Mouse (Mus musculus) brain, embryonic 14.5 days (tissue): ENCODE measurements around the gene Mylk. TPM values are rescaled to one million over a fixed set of nuclear protein-coding genes. Genes with fewer than 3 reads are reported as not detected.
A peak's percentile ranks its signal among the peaks of the same experiment; 100 is the strongest.

Experiments used
- DNase-seq: peaks from one replicate; pipeline ENCODE4 v3.0.0-alpha.2; 2011; ENCODE audit warnings: low read depth
- CTCF ChIP-seq: fragments of 200-500 bp; IDR thresholded peaks from 2 replicates; pipeline ENCODE4 v1.5.1; 2012; ENCODE audit warnings: inconsistent platforms, mild to moderate bottlenecking, moderate library complexity, borderline replicate concordance; ENCODE audit not compliant: insufficient read depth, insufficient read length; ENCODE audit errors: extremely low read depth
- POLR2A ChIP-seq: fragments of 200-500 bp; IDR thresholded peaks from 2 replicates; pipeline ENCODE4 v1.6.1; 2012; ENCODE audit warnings: mild to moderate bottlenecking, inconsistent platforms, borderline replicate concordance; ENCODE audit not compliant: poor library complexity, insufficient read depth, insufficient read length, severe bottlenecking; ENCODE audit errors: extremely low read depth
- polyA plus RNA-seq: library from polyadenylated mRNA; depleted of rRNA; stranded (reverse); fragments of >200 nt; gene quantifications from 2 replicates; pipeline ENCODE4 v1.2.3, GENCODE M21; 2012

The Mylk gene
- polyA plus RNA-seq, 1 experiment = 8.9 TPM

DNA sequence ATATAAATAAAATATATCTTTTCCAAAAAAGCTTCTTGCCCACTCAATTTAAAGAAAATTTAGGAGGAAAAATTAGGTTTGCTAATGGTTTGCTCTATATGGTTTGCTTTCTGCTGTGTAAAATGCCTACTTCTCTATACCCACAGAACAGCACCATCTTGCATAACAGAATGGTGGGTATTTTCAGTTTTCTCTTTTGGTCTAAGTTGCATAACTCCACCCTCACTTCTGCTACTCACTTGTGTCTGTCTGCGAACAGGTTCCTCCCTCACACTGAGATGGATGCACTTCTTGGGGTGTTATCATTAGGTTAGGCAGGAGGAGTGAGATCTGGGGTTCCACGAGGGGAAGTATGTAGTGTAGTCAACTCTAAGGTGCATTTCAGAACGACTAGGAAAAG is 68.6 kb downstream of the Mylk start:
- DNase-seq = no peak
- no peak for TF ChIP-seq CTCF
- no peak for TF ChIP-seq POLR2A

DNA sequence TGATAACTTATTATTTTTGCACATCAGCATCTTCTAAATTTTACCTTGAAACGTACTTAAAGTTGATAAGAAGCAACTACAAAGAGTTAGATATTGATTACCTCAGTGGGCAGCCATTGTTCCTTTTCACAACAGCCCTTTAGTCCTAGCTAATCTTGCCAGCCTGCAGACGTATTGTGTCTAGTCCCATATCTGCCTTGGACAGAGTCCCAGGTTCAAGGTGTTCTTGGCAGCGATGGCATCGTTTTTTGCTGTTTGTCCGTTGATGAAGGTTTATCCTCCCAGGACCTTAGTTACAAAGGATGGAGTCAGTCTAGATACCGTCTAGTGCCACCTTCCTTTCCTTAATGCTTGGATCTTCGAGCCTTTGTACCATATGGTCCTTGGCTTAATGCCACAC is 69.6 kb downstream of the Mylk start:
- no peak for TF ChIP-seq POLR2A
- no peak for TF ChIP-seq CTCF
- no peak for DNase-seq

DNA sequence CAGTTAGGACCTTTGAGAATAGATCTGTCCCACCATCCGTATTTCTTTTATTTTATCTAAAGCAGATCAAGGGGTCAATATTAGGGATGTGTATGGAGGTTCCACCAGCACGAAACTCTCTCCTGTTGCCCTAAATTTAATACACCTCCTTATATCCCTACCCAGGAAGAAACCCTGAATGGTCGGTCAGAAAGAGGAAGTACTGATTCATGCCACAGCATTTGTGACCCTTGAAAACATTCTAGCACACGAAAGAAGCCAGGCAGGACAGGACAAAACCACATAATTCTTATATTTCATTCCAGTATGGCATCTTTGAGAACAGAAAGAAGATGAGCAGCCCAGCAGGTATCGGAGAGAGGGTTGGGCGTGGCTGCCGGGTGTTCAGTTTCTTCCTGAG is 71.5 kb downstream of the Mylk start:
- DNase-seq = no peak
- TF ChIP-seq CTCF (no peak), POLR2A (no peak)

DNA sequence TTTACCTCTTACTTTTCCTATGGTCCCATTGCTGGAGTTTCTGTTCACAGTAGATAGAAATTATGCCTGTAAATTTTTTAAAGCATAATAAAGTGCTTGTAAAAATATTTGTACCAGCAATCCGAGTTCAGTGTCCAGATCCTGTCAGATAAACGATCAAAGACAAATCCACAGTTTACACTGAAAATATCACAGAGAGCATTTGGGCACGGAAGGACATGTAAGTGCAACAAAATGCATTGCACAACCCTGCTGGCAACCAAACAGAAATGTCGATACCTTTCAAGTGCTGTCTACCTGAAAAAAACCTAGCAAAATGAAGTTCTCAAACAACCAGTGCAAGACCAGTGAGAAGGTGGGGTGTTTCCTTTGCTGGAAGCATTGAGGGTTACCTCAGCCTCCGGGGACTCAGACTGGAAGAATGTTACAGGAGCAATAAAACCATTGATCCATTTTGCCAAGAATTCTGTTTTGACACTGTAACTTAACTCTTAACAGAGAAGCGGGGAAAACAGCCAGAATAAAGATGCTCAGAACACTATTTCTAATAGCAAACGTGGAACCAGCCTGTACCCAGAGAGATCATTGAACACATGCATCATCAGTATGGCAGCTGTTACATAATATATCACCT is 80.2 kb downstream of the Mylk start:
- TF ChIP-seq CTCF (no peak), POLR2A (no peak)
- no peak for DNase-seq

DNA sequence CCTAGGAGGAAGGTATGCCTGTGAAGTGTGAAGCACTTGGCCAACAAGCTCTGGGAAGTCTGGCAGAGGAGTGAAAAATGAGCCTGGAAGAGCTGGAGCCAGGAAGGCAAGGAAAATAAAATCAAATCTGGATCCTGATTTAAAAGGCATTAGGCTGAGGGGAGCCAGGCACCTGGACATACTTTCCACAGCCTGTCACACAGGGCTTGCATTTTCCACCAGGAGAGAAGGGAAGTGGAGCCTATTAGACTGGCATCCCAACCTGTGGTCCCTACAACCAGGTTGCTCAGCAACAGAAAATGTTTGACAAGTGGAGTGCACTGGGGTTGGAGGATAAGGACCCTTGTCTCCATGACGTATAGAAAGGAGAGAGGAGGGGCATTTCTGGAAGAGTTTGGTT is 89.5 kb downstream of the Mylk start:
- DNase-seq = no peak
- TF ChIP-seq CTCF = no peak
- no peak for TF ChIP-seq POLR2A

DNA sequence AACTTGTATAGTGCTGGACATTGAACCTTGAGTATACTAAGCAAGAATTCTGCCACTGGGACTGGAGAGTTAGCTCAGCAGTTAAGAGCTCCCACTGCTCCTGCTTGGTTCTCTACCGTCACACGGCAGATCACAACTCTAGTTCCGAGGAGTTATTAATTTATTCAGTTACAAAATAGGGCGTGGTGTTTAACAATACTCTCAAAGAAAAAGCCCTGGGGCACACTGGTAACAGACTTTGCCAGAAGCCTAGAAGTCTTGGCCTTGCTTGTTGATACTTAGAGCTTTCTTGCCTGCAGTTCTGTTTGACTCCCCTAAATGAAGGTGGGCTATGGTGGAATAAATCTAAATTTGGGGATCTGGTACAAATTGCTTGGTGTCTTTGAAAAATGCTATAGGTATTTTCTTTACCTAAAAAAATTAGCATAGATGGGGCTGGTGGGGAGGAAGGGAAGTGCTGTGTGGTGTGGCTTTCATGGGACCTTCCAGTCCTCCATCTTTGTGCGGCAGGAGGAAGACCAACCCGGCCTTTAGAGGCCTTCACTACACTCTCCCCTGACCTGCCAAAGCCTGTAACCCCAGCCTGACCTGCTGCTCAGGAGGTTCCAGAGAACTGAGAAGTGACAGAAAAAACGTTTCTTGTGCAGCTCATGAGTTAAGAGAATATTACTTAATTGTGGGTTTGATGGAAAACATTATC is 94.1 kb downstream of the Mylk start:
- no peak for TF ChIP-seq CTCF
- no peak for DNase-seq

DNA sequence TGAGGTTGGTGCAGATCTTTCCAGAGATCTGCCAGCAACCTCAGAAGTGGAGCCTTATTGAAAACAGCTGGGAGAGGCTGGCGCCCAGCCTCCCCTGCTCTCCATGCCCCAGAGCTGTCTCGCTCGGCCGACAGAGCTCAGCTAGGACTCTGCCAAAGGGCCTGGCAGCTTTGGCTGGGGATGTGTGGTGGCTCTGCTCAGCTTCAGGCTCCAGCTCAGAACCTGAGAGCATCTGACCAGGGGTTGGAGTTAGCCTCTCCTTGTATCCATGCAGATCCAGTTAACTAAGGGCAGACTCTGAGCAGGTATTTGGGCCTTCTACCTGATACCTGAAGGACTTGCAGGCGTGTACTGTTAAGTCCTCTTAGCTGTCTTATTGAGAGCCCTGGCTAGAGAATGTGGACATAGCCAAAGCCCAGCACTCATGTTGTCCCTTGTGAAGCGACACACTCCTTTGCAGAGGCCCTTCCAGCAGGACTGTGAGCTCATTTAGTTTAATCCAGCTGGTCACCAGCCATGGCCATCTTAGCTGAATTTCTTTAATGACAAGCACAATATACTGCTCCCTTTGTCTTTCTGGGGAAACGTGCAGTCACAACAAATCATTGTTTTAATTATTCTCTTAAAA is 94.8 kb downstream of the Mylk start:
- no peak for DNase-seq
- TF ChIP-seq CTCF (no peak), POLR2A (no peak)

DNA sequence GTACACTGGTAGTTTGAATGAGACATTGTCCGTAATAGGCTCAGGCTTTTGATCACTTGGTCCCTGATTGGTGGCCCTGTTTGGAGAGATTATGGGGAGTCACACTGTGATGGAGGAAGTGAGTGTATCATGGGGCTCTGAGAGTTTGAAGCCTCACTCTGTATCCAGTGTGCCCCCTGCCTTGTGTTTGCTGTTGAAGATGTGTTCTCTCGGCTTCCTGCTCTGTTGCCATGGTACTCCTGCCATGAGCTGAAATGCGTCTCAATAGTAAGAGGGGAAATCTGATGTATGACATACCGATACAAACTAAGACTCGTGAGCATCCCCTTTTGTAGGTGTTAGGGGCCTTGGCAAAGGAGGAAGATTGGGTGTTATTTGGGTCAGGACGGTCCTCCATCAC is 99.8 kb downstream of the Mylk start:
- TF ChIP-seq CTCF (no peak), POLR2A (no peak)
- peak; percentile 31 for DNase-seq

DNA sequence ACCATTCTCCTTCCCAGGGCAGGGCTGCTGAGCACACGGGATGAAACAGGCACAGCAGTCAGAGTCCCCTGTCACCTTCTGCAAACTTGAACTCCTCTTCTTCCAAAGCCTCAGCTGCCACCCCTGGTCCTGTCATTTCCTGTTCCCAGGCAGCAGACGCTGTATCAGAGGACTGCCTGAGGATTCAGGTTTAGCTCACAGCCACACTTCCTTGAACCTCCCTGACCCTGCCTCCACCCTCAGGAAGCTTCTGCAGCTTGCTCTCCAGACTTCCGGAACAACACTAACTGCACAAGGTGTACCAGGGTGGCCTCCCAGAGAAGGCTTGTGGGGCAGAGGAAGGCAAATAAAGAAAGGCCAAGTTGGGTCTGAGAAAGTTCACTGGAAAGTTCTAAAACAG is 102.6 kb downstream of the Mylk start:
- DNase-seq = no peak
- TF ChIP-seq POLR2A = no peak

DNA sequence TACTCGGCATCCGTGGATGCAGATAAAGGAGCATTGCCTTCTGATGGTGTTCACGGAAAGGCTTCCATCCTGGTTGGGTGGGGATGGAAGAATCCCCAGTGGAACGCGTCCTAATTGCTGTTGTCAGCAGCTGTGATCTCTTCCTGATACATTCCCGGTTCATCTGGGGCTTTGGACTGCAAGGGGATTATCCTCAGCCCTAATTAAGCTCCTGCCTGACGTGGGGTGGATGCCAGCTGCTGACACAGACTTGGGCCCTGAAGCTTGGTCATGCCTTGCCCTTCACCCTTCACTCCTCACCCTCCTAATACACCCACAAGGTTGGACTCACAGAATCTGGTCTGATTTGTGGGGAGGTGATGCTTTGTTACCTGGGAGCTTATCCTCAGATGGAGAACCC is 109.1 kb downstream of the Mylk start:
- TF ChIP-seq CTCF = no peak
- no peak for TF ChIP-seq POLR2A
- peak; percentile 38 for DNase-seq

DNA sequence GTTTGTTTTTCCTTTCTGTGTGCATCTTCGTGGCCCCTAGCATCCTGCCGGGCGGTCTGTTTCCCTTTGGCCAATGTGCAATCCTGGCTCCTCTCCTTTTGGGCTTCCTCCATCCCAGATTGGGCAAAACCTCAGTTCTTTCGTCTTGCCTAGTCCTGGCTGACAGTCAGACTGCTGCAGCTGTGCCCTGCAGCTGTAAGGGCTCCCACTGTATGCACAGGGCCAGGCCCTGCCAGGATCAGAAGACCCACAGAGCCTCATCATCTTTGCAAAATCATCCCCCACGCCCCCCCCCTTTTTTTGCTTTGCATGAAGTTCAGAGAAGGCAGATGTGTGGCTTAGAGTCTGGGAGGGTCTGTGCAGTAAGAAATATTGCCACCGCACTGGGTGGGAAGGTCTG is 110.1 kb downstream of the Mylk start:
- DNase-seq = peak; percentile 37
- no peak for TF ChIP-seq POLR2A
- TF ChIP-seq CTCF = no peak

DNA sequence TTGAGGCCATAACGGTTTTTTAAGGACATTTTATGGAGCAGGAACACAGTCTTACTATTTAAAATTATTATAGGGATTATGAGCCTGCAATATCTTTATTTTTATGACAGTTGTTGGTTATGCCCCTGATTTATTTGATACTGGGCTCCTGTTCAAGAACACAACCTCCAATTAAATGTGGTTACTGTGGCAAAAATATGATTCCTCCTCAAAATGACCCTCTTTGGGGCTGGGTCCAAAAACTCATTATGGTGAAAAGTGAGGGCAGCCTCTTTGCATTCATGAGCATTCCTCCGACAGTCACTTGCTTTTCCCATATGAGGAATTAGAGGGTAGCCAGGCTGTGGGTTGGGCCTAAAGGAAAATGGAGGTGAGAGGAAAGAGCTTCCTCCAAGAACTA is 110.7 kb downstream of the Mylk start:
- no peak for DNase-seq
- no peak for TF ChIP-seq CTCF
- no peak for TF ChIP-seq POLR2A

DNA sequence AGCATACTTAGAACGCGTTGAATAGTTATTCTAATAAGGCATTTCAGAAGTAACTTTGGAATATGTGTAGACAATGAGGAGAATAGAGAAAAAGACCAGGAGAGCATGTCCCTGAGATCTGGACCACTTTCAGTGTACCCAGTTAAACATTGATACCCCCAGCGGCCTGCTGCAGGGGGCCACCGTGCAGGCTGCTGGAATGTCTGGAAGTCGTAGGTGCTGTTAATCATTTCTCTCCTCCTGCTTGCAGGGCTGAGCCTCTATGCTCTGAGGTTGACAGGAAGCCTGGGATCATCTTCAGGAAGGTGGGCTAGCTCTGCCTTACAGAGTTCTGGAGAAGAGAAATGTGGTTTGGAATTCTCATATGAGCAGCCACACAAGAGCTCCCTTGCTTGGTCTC is 112.6 kb downstream of the Mylk start:
- TF ChIP-seq CTCF (no peak), POLR2A (no peak)

DNA sequence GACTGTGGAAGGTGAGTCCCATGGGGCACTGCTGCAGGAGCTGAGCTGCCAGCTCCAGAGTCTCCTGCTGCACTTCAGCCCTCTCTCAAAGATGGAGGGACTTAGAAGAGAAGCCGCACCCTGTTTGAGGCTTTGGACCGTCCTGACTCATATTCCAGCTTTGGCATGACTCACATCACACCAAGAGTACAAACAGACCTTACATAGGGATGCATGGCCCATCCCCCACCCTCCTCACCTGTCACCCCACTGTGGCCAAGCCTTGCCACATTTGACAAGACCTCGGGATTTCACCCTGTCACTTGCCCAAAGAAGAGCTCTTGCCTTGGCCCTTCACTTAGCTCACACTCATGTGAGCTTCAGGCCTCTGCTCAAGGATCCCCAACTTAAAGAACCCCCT is 115.8 kb downstream of the Mylk start:
- no peak for DNase-seq
- TF ChIP-seq CTCF (no peak), POLR2A (no peak)

More for the DNA sequence above, 112.6 kb downstream of the Mylk start:
- no peak for DNase-seq

DNA sequence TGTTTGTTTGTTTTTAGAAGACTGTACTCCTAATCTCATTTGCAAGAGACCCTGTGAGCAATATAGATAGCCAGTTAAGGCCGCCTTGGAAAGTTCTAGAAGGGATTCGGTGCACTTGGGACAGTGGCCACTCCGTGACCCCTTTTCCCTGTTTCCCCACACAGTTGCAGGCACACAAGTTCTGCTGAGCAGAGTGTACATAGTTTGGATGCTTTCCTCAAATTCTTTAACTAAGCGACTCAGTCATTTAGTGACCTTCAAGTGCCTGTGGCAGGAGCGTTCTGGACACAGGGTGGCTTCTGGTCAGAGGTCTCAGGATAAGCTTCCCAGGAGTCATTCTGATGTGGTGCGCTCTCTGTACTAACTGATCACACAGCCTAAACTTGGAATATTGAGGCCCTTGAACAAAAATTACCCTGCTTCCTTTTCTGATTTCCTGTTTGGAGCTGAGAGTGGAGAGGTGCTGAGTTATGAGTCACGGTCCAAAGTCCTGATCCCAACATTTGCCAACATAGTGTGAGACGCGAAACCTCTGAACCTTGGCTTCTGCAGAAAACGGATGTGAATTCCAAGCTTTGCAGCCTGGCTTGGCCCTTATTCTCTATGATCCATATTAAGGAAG is 116.8 kb downstream of the Mylk start:
- TF ChIP-seq POLR2A (no peak), CTCF (no peak)
- no peak for DNase-seq
